Mouse (Mus musculus) midbrain, embryonic 13.5 days (tissue): ENCODE data around the gene Npw. TPM values are rescaled to one million over a fixed set of nuclear protein-coding genes. Genes with fewer than 3 reads are reported as not detected.

Experiments
- ATAC-seq: fragments of 200-750 bp; cut with Nextera tagmentation; 2 replicates; pipeline ENCODE4 v1.8.0; 2017; ENCODE audit warnings: mild to moderate bottlenecking, moderate TSS enrichment, moderate library complexity
- H3K27ac ChIP-seq: fragments of 300-500 bp; sonication (generic); 2 replicates; pipeline ENCODE4 v1.5.1; 2015; ENCODE audit warnings: inconsistent platforms, mild to moderate bottlenecking, moderate library complexity
- H3K27me3 ChIP-seq: fragments of 300-500 bp; sonication (generic); 2 replicates; pipeline ENCODE4 v1.6.1; 2015; ENCODE audit warnings: mild to moderate bottlenecking, inconsistent platforms
- H3K36me3 ChIP-seq: fragments of 300-500 bp; sonication (generic); 2 replicates; pipeline ENCODE4 v1.6.1; 2015; ENCODE audit warnings: mild to moderate bottlenecking, inconsistent platforms
- H3K4me1 ChIP-seq: fragments of 300-500 bp; sonication (generic); replicated peaks from 2 replicates; pipeline ENCODE4 v1.6.1; 2015; ENCODE audit warnings: inconsistent platforms
- H3K4me2 ChIP-seq: fragments of 300-500 bp; sonication (generic); replicated peaks from 2 replicates; pipeline ENCODE4 v1.6.1; 2015; ENCODE audit warnings: moderate library complexity, mild to moderate bottlenecking, inconsistent platforms
- H3K4me3 ChIP-seq: fragments of 300-500 bp; sonication (generic); replicated peaks from 2 replicates; pipeline ENCODE4 v1.5.1; 2015; ENCODE audit warnings: mild to moderate bottlenecking, inconsistent platforms
- H3K9ac ChIP-seq: fragments of 300-500 bp; sonication (generic); replicated peaks from 2 replicates; pipeline ENCODE4 v1.6.1; 2015; ENCODE audit warnings: mild to moderate bottlenecking, inconsistent platforms
- H3K9me3 ChIP-seq: fragments of 300-500 bp; sonication (generic); 2 replicates; pipeline ENCODE4 v1.6.1; 2016; ENCODE audit warnings: mild to moderate bottlenecking, inconsistent platforms
- WGBS: fragments of 180-500 bp; shearing (Covaris S2); methylation state at CpG from one replicate; pipeline ENCODE4 v1.1.7; 2015; 5-methylcytosine and 5-hydroxymethylcytosine counted together
- polyA plus RNA-seq: library from polyadenylated mRNA; unstranded; fragments of >200 nt; fragmentation: Nextera tagmentation; extraction: Ambion mirVana; gene quantifications from 2 replicates; pipeline ENCODE4 v1.2.1, GENCODE M21; 2015

The Npw gene
- polyA plus RNA-seq, 1 experiment from 2014 or later: not detected

- Histone ChIP-seq H3K4me2 (no peak overlapping the region), H3K4me1 (peaks cover 13% of the 10 kb centered on the region), H3K9ac (no peak overlapping the region; the same call in 1 of the 2 replicates), H3K9me3 (no peaks in the 10 kb centered on the region), H3K4me3 (no peak overlapping the region), H3K27ac (no peak overlapping the region), H3K36me3 (no peaks in the 10 kb centered on the region), H3K27me3 (peaks cover 34% of the 10 kb centered on the region)
- WGBS: 76% methylated on average over 11 of the region's 11 CpGs
- no peak for ATAC-seq
Measured at GRCm38 (mm10) chr17:24647493-24647892, 10.8 kb downstream of the Npw start.

DNA sequence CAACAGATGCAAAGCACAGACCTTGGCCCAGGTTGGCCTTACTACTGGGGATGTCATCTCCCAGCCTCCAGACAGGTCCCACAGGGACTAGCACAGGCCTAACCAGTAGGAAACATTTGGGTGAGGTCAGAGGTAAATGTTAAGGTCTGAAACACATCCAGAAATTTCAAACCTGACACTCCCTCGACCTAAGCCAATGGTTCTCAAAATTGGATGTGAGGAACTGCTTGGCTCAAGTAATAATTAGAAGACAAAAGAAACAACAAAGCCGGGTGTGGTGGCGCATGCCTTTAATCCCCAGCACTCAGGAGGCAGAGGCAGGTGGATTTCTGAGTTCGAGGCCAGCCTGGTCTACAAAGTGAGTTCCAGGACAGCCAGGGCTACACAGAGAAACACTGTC is 11.9 kb downstream of the Npw start:
- Histone ChIP-seq H3K4me1 (peaks cover 13% of the 10 kb centered on the region), H3K4me3 (no peak overlapping the region), H3K27me3 (peaks cover 32% of the 10 kb centered on the region), H3K9ac (no peak overlapping the region), H3K36me3 (no peaks in the 10 kb centered on the region), H3K27ac (no peak overlapping the region), H3K9me3 (no peaks in the 10 kb centered on the region), H3K4me2 (no peak overlapping the region)
- 91% methylated on average over 4 of the region's 4 CpGs for WGBS
- no peak for ATAC-seq

DNA sequence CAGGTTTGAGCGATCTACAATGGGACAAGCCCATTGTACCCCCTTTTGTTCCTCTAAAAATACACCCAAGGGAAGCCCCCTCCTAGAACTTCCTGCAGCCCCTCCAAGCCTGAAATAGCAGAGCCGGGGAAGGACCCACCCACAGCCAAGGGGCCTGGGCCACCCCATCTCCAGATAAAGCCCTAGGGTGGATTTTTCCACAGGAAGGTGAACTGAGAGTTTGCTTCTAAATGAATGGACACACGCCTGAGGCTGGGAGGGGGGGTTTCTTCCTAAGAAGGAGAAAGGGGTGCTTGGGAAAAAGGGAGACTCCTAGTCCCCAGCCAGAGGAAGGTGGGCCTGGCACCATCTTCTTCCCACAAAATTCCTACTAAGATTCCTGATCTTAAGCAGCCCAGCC is 12.3 kb downstream of the Npw start:
- Histone ChIP-seq H3K27me3 (peaks cover 27% of the 10 kb centered on the region), H3K4me1 (peaks cover 13% of the 10 kb centered on the region), H3K9ac (no peak overlapping the region), H3K4me2 (no peak overlapping the region), H3K4me3 (no peak overlapping the region), H3K9me3 (no peaks in the 10 kb centered on the region), H3K27ac (no peak overlapping the region), H3K36me3 (no peaks in the 10 kb centered on the region)
- 87% methylated on average over 3 of the region's 3 CpGs for WGBS
- ATAC-seq: no peak

GRCm38 (mm10) chr17:24644875-24645721 is 13.2 kb downstream of the Npw start:
- H3K36me3 ChIP-seq: 0 out of 2 replicates have a peak, but pooled peaks cover 2% of the 10 kb centered on the region
- H3K27me3 ChIP-seq: peaks cover 19% of the 10 kb centered on the region
- no peak overlapping the region for H3K4me3 ChIP-seq
- H3K4me2 ChIP-seq: no peak overlapping the region
- WGBS: 87% methylated on average over 9 of the region's 9 CpGs
- no peak for ATAC-seq
- peaks cover 9% of the 10 kb centered on the region for H3K4me1 ChIP-seq
- no peak overlapping the region; the same call in 1 of the 2 replicates for H3K9ac ChIP-seq
- H3K27ac ChIP-seq: no peak overlapping the region
- H3K9me3 ChIP-seq: no peaks in the 10 kb centered on the region

DNA sequence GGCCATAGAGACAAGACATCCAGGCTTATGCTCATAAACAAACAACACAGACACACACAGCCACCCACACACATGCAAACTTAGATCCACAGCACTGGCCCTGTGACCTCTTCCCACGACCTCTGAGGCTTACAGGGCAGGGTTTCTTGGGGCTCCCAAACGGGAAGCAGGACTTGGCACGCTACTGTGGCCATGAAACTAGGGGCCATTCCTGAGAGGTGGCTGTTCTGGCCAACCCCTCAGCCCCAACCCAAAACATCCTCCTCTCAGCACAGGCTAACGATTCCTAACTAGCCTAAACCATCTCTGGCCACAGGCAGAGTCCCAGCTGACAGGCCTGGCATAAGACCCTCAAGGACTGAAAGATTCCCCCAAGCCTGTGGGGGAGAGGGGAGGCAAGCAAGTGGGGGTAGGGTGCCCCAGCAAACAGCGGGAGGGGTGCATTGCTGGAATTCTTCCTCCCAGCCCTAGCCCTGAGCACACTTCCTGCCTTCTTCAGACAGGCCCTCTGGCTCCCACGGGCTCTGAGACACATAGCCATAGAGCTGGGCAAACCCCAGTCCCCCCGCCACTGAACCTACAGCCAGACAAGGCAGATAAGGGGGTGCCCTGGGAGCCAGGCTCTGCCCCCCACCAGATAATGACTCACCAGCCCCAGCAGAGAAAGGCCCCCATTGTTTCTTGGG is 14.1 kb downstream of the Npw start:
- 59% methylated on average over 7 of the region's 7 CpGs for WGBS
- no peak overlapping the region; the same call in 1 of the 2 replicates for H3K9ac ChIP-seq
- ATAC-seq: no peak

GRCm38 (mm10) chr17:24642791-24643343 is 15.4 kb downstream of the Npw start:
- ATAC-seq: no peak
- Histone ChIP-seq H3K36me3 (0 out of 2 replicates have a peak, but pooled peaks cover 2% of the 10 kb centered on the region), H3K27me3 (no peaks in the 10 kb centered on the region), H3K9ac (no peak overlapping the region), H3K4me1 (no peaks in the 10 kb centered on the region), H3K4me2 (no peak overlapping the region), H3K4me3 (no peak overlapping the region), H3K9me3 (no peaks in the 10 kb centered on the region), H3K27ac (no peak overlapping the region)
- WGBS: 77% methylated on average over 6 of the region's 6 CpGs

More for the DNA sequence above, 14.1 kb downstream of the Npw start:
- Histone ChIP-seq H3K27ac (no peak overlapping the region), H3K4me2 (no peak overlapping the region), H3K9me3 (no peaks in the 10 kb centered on the region), H3K4me1 (no peaks in the 10 kb centered on the region), H3K27me3 (peaks cover 11% of the 10 kb centered on the region), H3K36me3 (0 out of 2 replicates have a peak, but pooled peaks cover 2% of the 10 kb centered on the region), H3K4me3 (no peak overlapping the region)

DNA sequence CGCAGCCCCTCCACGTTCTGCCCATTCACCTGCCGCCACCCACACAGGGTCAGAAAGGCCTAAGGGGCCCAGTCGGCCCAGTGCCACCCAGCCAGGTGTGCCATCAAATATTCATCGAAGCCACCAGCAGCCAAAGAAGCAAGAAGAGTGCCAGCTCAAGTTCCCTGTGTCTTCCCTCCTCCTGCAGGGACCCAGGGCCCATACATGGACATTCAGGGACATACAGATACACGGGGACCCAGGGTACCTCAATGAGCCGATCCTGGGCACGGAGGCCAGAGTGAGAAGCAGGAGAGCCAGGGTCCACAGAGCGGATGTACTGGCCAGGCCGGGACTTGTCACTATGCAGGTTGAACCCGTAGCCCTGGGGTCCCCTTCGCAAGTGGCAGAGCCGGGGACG is 16.3 kb downstream of the Npw start:
- H3K9me3 ChIP-seq: no peaks in the 10 kb centered on the region
- H3K4me2 ChIP-seq: no peak overlapping the region
- H3K4me3 ChIP-seq: no peak overlapping the region
- 0 out of 2 replicates have a peak, but pooled peaks cover 2% of the 10 kb centered on the region for H3K36me3 ChIP-seq
- no peak overlapping the region for H3K27ac ChIP-seq
- H3K4me1 ChIP-seq: no peaks in the 10 kb centered on the region
- H3K9ac ChIP-seq: no peak overlapping the region
- ATAC-seq: no peak
- 94% methylated on average over 14 of the region's 14 CpGs for WGBS
- H3K27me3 ChIP-seq: no peaks in the 10 kb centered on the region

- H3K36me3 ChIP-seq: 0 out of 2 replicates have a peak, but pooled peaks cover 2% of the 10 kb centered on the region
- no peak overlapping the region for H3K9ac ChIP-seq
- no peaks in the 10 kb centered on the region for H3K4me1 ChIP-seq
- 96% methylated on average over 15 of the region's 15 CpGs for WGBS
- no peaks in the 10 kb centered on the region for H3K27me3 ChIP-seq
- no peak overlapping the region for H3K4me3 ChIP-seq
- H3K27ac ChIP-seq: no peak overlapping the region
- ATAC-seq: no peak
- no peaks in the 10 kb centered on the region for H3K9me3 ChIP-seq
- H3K4me2 ChIP-seq: no peak overlapping the region
Measured at GRCm38 (mm10) chr17:24640581-24640980, 17.7 kb downstream of the Npw start.

DNA sequence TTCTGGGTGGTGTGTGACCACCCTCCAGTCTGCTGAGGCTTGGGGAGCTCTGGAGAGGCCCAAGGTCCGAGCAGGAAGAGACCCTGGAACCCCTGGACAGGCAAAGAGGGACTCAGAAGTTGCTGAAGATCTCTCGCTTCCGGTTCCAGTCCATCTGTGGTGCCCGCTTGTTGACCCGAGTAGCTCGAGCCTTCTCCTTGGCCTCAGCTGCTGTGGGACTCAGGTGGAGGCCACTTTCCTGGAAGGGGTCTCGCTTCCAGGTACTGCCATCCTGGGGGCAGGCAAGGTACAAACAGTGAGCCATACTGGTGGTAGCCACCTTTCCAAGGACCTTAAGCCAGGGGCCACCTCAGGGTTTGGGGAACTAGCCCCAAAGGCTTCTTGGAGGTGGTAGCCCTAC is 18.1 kb downstream of the Npw start:
- Histone ChIP-seq H3K36me3 (0 out of 2 replicates have a peak, but pooled peaks cover 2% of the 10 kb centered on the region), H3K9ac (no peak overlapping the region), H3K4me2 (no peak overlapping the region), H3K27me3 (no peaks in the 10 kb centered on the region), H3K27ac (no peak overlapping the region), H3K9me3 (no peaks in the 10 kb centered on the region), H3K4me1 (no peaks in the 10 kb centered on the region), H3K4me3 (no peak overlapping the region)
- 89% methylated on average over 7 of the region's 7 CpGs for WGBS
- no peak for ATAC-seq

DNA sequence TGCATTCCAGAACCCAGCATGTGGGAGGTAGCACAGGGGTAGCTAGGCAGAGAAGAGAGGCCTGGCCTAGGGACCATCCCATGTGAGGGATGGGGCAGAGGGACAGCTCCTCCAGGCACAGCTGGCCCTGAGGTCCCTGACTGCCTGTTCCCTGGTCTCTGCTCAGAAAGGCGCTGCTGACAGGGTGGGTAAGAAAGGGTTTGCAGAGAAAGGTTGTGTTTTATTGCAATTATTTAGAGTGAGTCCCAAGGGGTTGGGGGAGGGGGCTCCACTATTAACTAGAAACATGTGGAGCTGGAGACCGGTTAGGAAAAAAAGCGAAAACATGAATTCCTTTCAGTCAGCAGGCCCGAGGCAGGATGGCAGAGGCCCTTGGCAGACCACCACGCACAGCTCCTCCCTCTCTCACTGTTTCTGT is 18.7 kb downstream of the Npw start:
- Histone ChIP-seq H3K4me2 (no peak overlapping the region), H3K27me3 (no peaks in the 10 kb centered on the region), H3K4me1 (no peaks in the 10 kb centered on the region), H3K27ac (no peak overlapping the region), H3K9me3 (no peaks in the 10 kb centered on the region), H3K9ac (no peak overlapping the region), H3K36me3 (0 out of 2 replicates have a peak, but pooled peaks cover 2% of the 10 kb centered on the region), H3K4me3 (no peak overlapping the region)
- 88% methylated on average over 5 of the region's 5 CpGs for WGBS
- no peak for ATAC-seq

- 83% methylated on average over 9 of the region's 9 CpGs for WGBS
- no peak for ATAC-seq
Measured at GRCm38 (mm10) chr17:24638840-24639239, 19.4 kb downstream of the Npw start.

GRCm38 (mm10) chr17:24638214-24638613 is 20.0 kb downstream of the Npw start:
- Histone ChIP-seq H3K27ac (no peak overlapping the region), H3K4me2 (no peak overlapping the region), H3K4me3 (no peak overlapping the region), H3K4me1 (peaks cover 3% of the 10 kb centered on the region; the same call in 1 of the 2 replicates), H3K36me3 (0 out of 2 replicates have a peak, but pooled peaks cover 2% of the 10 kb centered on the region), H3K9me3 (no peaks in the 10 kb centered on the region), H3K9ac (no peak overlapping the region), H3K27me3 (no peaks in the 10 kb centered on the region)
- WGBS: 90% methylated on average over 4 of the region's 4 CpGs
- ATAC-seq: no peak

More at GRCm38 (mm10) chr17:24638840-24639239, 19.4 kb downstream of the Npw start:
- Histone ChIP-seq H3K4me3 (no peak overlapping the region), H3K9ac (no peak overlapping the region), H3K36me3 (0 out of 2 replicates have a peak, but pooled peaks cover 2% of the 10 kb centered on the region), H3K9me3 (no peaks in the 10 kb centered on the region), H3K27ac (no peak overlapping the region), H3K4me2 (no peak overlapping the region), H3K4me1 (no peaks in the 10 kb centered on the region), H3K27me3 (no peaks in the 10 kb centered on the region)
